Mouse (Mus musculus) megakaryocyte-erythroid progenitor cell, adult 5 weeks (primary cell): Measurements from ENCODE around the gene Plekhb1. TPM values are rescaled to one million over a fixed set of nuclear protein-coding genes. Genes with fewer than 3 reads are reported as not detected.

Source experiments
- polyA plus RNA-seq: library from polyadenylated mRNA; stranded (reverse); fragments of >175 nt; gene quantifications from 2 replicates; pipeline ENCODE4 v1.2.3, GENCODE M21; 2012

The Plekhb1 gene
- polyA plus RNA-seq, result 0.08 TPM in 1 of 2 replicates, not detected in the other

DNA sequence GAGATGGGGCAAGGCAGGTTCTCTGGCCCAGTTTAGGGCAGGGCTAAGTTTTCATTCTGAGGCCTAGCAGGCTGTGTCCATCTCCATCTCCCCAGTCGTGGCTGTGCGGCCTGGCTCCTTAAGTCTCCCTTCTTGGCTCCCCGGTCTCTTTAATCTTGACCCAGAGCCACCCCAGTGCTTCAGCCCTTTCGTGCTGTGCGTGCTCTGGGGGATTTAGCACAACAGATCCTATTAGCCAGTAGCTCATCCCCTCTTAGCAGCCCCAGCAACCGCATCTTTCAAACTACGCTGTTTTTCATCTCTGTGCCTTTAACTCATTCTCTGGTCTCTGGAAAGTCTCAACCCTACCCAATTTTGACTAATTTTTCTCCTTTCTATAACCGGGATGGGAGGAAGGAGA is at the start of gene Plekhb1:
Gene Plekhb1, minus strand, starts transcription at position 184 of the 400 bp plus-strand sequence.

GRCm38 (mm10) chr7:100706143-100706841 is 44.1 kb upstream of the Plekhb1 start, which contains the start of gene Fam168a:
TSS of gene Fam168a (plus strand) at chr7:100706635.

DNA sequence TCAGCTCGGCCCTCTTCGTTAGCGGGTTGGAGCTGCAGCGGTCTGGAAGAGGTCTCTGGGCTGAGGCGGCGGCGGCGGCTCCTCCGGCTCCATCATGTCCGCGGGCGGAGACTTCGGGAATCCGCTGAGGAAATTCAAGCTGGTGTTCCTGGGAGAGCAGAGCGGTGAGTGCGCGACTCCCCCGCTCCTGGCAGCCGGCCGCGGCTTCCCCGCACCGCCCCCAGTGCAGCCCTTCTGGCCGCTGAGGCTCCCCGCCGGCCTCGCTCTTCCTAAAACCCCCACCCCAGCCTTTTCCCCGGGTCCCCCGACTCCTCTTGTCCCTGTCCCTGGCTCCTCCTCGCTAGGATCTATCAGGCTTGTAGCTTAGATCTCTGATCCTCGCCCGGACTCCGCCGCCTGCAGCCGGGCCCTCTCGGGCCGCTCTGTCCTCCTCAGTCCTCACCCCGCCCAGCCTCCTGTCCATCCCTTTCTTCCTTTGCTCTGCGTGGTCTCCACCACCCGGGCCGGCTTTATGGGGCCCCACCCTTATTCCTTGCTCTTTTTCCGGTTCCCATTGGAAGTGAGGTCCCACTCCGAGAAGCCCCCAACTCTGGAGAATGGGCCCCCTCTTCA is 54.0 kb downstream of the Plekhb1 start, which contains the start of gene Mrpl48:
Gene Mrpl48, minus strand, starts transcription at position 172 of the 612 bp plus-strand sequence.

DNA sequence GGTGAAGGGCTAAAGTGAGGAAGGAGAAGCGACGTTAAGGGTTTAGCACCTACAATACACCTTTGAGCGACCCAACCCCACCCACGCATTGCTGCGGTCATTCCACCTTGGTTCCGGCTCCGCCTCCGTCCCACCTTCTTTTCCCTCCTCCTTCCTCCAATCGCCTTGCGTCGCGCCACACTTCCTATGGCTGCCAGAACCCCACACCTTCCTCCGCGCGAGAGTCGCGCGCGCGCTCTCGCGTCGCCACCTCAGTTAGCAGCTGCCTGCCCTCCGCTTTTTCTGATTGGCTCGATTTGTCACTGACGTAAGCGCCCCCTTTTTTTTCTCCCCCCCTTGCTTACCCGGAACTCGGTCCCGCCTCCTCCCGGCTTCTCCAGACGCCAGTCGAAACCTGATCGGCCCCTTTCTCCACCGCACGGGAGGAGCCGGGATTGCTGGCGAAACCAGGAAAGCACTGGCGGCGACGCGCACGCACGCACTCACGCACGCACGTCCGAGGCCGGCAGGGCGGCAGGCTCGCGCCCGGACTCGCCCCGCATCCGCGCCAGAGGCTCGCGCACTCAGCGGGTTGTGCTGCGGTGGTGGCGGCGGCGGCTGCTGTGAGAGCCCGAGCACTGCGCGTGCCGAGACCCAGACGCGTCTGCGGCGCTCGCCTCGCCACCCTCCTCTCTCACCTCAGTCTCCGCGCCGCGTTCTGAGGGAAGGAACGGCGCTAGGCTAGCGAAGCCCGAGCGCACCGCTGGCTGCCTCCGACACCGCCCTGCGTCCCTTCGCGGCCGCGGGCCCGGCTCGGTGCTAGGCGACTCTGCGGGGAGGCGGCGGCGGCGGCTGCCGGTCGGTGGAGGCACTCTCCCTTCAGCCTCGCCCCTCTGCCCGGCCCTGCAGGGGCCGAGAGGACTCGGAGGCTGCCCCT is 54.7 kb downstream of the Plekhb1 start, which contains the start of gene Rab6a:
Gene Rab6a, plus strand, starts transcription at position 197 of the 916 bp plus-strand sequence.

Other genes starting within 250 kb of the Plekhb1 start
- gene Ucp3, start 189.4 kb downstream of the Plekhb1 start, polyA plus RNA-seq, result 0.12 TPM in 1 of 2 replicates, not detected in the other
- gene Ucp2, start 169.1 kb downstream of the Plekhb1 start, polyA plus RNA-seq, result 989 and 1,188 TPM in 2 replicates
- 0.75 TPM in 1 of 2 replicates, not detected in the other for gene Dnajb13, start 147.5 kb downstream of the Plekhb1 start, polyA plus RNA-seq
- 6.3 and 7.9 TPM in 2 replicates for gene Coa4, start 125.3 kb downstream of the Plekhb1 start, polyA plus RNA-seq
- gene Rab6a, start 55.0 kb downstream of the Plekhb1 start, polyA plus RNA-seq, result 22.5 and 24.7 TPM in 2 replicates
- 3.3 and 3.5 TPM in 2 replicates for gene Mrpl48, start 54.1 kb downstream of the Plekhb1 start, polyA plus RNA-seq
- 18.4 and 18.6 TPM in 2 replicates for gene Fam168a, start 44.2 kb upstream of the Plekhb1 start, polyA plus RNA-seq
- gene Relt, start 201.0 kb upstream of the Plekhb1 start, polyA plus RNA-seq, result 34.7 and 41.1 TPM in 2 replicates